Mouse (Mus musculus) brown adipose tissue, adult 24 weeks (tissue): ENCODE results near the gene Gm49450. TPM values are rescaled to one million over a fixed set of nuclear protein-coding genes. Genes with fewer than 3 reads are reported as not detected.
"Not testable (repeated sequence)": the region's sequence is repeated elsewhere in the genome, so short reads cannot be mapped to it uniquely, and the experiment has no call there.

Source experiments
- H3K27ac ChIP-seq: fragments of 200-500 bp; replicated peaks from 2 replicates; pipeline ENCODE4 v1.5.1; 2012; ENCODE audit warnings: low read depth, mild to moderate bottlenecking, low read length
- H3K4me1 ChIP-seq: fragments of 200-500 bp; 2 replicates; pipeline ENCODE4 v1.6.1; 2012; ENCODE audit warnings: low read length, mixed read lengths; ENCODE audit not compliant: control insufficient read depth, insufficient read depth, insufficient read length
- H3K4me3 ChIP-seq: fragments of 200-500 bp; 2 replicates; pipeline ENCODE4 v1.5.1; 2012; ENCODE audit warnings: low read depth, mild to moderate bottlenecking, low read length, moderate library complexity; ENCODE audit not compliant: insufficient read depth
- polyA plus RNA-seq: library from polyadenylated mRNA; stranded (reverse); fragments of >200 nt; gene quantifications from 2 replicates; pipeline ENCODE4 v1.2.4, GENCODE M21; 2012; ENCODE audit not compliant: missing spikeins, insufficient read depth, insufficient read length

The Gm49450 gene
- polyA plus RNA-seq, 1 experiment, result not detected

DNA sequence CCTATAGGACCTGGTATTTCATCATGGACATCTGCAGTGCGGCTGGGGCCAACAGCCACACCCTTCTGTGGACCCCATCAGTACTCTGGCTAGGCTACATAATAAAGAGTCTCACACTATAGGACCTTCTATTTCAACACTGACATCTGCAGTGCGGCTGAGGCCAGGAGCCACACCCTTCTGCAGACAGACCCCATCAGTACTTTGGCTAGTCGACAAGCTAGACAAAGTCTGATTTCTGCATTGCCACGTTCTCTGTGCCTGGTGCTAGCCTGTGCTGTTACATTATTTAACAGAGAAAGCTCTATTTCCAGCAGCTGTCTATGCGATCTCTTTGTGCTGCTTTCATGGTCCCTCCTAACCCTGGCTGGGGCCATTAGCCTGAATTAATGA lies 1.3 kb downstream of the Gm49450 start:
- no peak overlapping the region for H3K27ac ChIP-seq
- H3K4me3 ChIP-seq, result peak overlapping the region; percentile 47
- peaks cover 3% of the 10 kb centered on the region; the same call in 1 of the 2 replicates for H3K4me1 ChIP-seq

DNA sequence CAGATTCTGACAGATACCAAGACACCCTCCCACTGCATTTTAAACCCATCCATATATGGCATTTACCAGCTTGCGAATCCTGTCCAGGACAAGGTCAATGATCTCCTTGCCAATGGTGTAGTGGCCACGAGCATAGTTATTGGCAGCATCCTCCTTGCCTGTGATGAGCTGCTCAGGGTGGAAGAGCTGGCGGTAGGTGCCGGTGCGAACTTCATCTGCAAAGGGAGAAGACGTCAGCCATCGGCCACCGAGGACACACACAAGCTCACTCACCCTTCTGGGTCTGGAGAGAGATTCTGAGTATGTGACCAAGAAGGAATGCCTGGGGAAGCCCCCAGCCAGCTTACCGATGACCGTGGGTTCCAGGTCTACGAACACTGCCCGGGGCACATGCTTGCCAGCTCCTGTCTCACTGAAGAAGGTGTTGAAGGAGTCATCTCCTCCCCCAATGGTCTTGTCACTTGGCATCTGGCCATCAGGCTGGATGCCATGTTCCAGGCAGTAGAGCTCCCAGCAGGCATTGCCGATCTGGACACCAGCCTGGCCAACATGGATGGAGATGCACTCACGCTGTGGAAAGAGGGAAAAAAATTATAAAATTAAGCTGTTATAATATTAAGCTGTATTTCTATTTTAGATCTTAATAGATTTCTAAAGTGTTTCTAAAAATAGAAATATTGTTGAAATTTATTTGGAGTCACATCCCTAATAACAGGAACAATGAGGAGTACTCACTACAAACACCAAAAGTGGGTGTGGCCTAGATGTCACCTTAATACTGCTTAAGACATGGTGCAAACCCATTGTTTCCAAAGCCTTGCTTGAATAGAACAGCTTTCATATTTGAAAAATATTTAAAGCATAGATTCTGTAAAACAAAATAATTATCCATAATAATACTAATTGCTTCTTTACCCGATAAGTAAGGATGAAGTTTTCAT lies 2.0 kb downstream of the Gm49450 start:
- H3K4me3 ChIP-seq, result peak overlapping the region; percentile 47
- not testable (repeated sequence) for H3K4me1 ChIP-seq, H3K27ac ChIP-seq

DNA sequence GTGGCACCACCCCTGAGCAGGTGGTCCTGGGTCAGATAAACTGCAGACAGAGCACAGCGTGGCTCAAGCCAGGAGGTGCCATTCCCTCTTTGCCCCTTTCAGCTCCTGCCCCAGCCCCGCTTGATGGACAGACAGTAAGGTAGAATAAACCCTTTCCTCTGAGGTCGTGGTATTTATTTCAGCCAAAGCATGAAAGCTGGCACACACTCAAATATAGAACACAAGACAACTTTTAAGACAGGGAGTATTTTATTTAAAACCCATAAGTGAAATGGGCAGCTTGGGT lies 3.8 kb downstream of the Gm49450 start:
- Histone ChIP-seq H3K4me3 (no peak overlapping the region), H3K4me1 (peaks cover 3% of the 10 kb centered on the region; the same call in 1 of the 2 replicates), H3K27ac (no peak overlapping the region)

DNA sequence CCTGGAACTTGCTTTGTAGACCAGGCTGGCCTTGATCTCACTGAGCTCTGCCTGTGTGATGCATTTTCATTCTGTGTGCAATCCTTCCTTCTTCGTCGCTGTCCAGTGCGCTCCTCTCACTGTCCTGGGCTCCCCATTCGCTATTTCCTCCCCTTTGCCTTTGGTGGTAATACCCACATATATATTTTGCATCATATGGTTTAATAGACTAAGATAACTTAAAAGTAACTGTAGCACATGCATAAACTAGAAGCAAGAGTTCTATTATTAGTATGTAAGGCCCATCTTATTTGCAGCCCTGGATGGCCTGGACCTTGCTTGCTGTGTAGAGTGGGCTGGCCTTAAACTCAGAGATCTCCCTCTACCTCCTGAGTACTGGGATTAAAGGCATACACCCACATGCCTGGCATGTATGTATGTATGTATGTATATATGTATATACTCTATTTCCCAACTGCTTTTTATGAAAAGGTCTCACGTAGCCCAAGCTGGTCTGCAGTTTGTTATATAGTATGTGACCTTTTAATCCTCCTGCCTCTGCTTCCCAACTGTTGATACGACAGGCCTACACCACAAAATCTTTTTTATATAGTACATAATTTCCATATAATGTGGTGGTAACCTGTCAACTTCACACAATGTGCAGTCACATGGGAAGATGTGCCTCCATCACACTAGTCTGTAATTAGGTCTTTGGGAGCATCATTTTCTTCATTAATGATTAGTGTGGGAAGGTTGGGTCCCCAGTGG lies 4.3 kb downstream of the Gm49450 start:
- Histone ChIP-seq H3K27ac (no peak overlapping the region), H3K4me1 (peaks cover 3% of the 10 kb centered on the region; the same call in 1 of the 2 replicates), H3K4me3 (no peak overlapping the region)

DNA sequence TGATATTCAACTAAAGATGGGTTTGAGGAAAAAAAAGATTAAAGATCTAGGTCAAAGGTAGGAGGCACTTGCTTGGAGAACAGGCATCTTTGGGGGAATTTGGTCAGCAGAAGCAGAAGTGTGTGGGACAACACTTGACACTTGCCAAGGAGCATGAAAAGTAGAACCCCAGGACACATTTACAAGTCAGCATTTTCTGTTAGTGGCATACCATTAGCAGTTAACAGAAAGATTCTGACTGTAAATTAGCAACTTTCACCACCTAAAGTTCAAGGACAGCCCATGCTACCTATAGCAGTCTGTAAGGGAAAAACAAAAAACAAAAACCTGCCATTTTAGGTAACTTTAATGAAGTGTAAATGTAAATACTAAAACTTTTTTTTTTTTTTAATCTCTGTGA lies 5.0 kb downstream of the Gm49450 start:
- H3K4me1 ChIP-seq, result peaks cover 3% of the 10 kb centered on the region; the same call in 1 of the 2 replicates
- H3K27ac ChIP-seq, result no peak overlapping the region
- H3K4me3 ChIP-seq, result no peak overlapping the region

DNA sequence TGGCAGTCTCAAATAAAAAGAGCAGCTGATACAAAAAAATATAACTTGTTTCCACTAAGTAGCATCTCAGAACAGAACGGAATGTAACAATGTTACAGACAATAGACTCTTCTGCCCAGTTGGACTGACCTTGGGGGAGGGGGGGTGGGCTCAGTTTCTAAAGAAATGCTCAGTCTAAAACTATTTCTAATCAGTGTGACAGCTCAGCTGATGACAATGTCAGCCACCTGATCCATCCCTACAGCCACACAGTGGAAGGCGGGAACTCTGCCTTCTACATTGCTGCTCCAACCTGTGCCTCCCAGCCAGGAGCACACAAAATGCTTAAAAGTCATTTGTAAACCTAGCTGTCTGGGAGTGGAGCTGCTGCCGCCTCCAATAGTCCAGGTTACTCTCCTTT lies 5.5 kb downstream of the Gm49450 start:
- H3K27ac ChIP-seq, result no peak overlapping the region
- H3K4me3 ChIP-seq, result no peak overlapping the region
- H3K4me1 ChIP-seq, result peaks cover 3% of the 10 kb centered on the region; the same call in 1 of the 2 replicates

DNA sequence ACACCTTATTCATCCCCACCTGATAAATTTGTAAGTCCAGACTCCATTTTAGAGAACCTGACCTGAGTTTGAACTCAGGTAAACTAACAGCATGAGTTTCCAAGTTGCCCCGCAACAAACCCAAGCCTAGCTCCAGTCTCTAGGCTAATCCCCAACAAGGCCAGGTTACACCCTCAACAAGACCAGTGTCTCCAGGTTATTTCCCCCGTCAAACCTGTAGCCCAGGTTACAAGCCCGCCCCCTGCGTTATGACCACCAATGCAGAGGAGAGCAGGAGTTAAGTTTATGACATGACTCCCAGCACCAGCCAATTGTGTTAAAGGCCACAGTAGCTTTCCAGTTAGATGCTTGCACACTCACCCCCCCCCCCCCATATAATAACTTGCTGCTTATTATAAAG lies 10.2 kb downstream of the Gm49450 start:
- Histone ChIP-seq H3K4me1 (no peaks in the 10 kb centered on the region), H3K27ac (no peak overlapping the region), H3K4me3 (no peak overlapping the region)

DNA sequence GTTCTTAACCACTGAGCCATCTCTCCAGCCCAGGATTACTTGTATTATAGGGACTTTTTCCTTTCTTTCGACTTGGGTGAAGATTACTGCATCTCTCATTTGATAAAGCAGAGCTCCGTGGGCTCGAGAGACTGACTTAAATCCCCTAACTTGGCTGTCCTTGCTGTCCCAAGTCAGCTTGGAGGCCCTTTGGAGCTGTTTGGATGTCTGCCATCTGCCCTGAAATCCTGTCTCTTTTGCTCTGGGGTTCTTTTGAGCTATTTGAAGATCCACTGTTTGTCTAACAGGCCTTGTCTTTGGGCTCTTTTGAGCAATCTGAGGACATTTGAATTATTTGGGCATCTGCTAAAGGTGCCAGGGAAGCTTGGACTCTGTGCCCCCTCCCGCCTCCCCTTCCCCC lies 11.3 kb downstream of the Gm49450 start:
- Histone ChIP-seq H3K27ac (no peak overlapping the region), H3K4me3 (no peak overlapping the region), H3K4me1 (no peaks in the 10 kb centered on the region)

DNA sequence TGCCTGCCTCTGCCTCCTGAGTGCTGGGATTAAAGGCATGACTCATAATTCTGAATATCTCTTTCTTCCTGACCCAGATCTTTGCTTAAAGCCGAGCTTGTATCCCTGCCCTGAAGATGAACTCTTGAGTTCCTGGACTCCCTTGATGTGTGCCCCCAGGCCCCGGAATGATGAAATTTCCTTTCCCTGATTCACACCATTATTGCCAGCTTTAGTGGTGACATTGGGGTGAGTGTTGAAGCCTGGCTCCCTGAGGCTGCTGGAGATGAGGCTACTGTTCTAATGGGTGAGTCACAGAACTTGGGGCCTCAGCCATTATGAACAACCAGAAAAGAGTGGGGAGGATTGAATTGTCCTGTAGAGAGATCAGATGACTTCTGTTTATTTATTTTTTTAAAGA lies 11.8 kb downstream of the Gm49450 start:
- Histone ChIP-seq H3K4me3 (no peak overlapping the region), H3K4me1 (no peaks in the 10 kb centered on the region), H3K27ac (no peak overlapping the region)

DNA sequence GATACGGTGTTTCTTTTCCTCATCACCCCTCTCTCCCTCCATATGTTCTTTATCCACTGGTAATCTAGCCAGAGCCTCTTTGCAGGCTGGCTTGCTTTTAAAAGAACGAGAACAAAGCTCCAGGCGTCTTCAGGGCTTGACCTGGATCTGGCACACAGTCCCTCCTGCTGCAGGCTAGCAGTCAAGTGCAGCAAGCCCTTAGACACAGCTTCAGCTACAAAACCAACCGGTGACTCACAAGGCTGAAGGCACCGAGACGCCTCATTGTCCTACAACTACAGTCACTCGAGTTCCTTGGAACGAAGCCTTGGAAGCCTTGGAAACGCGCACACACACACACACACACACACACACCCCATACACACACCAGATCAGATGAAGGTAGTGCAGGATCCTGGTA lies 12.5 kb downstream of the Gm49450 start:
- no peak overlapping the region for H3K27ac ChIP-seq
- H3K4me3 ChIP-seq, result no peak overlapping the region

DNA sequence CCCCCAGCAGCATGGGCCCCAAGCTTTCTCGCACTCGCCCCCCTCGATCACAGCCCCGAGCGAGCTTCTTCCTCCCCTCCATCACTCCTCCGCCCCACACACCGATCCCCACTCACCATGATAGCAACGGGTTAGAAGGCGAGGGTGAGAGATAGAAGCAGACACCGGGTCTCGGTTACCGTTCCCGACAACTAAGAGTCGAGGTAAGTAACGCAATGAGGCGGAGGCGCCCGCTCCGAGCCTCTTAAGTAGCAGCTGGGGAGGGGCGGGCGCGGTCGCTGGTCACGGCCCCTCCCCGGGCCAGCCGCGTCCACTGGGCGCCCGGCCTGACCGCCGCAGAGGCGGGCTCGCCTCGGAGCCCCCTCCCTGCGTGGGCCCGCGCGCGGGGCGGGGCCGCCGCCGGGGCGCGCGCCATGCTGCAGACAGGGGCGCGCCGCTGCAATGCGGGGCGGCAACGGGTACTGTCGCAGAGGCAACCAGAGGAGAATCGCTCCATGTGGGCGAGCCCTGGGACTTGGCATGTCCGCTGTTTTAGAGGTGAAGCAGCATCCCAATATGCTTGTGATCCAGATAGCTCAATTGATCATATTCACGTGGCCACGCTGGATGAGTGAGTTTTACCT lies 19.0 kb downstream of the Gm49450 start, which contains the start of gene Tuba1b:
Tuba1b (minus strand) TSS at position 349 of the 623 bp plus-strand sequence.
- H3K4me1 ChIP-seq, result peaks cover 3% of the 10 kb centered on the region
- H3K27ac ChIP-seq, result peak within 1 kb of the TSS; percentile 78
- H3K4me3 ChIP-seq, result peak within 1 kb of the TSS; percentile 94

More for the DNA sequence above, 12.5 kb downstream of the Gm49450 start:
- no peaks in the 10 kb centered on the region for H3K4me1 ChIP-seq

DNA sequence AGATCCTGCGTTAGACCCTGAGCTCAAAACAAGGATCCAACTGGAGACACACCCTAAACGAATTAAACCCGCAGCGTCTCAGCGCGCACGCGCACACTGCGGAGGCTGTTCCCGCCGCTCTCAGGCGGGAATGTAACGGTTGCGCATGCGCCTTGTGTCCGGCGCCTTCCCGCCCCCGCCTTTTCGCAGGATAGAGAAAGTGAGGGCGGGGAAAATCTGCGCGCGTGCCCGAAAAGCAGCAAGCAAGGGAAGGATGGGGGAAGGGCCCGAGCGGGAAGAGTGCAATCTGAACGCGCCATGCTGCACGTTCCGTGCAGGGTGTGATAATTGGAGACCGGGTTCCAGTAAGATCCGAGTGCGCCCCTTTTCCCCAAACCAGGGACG lies 19.5 kb downstream of the Gm49450 start:
- Histone ChIP-seq H3K27ac (peak overlapping the region; percentile 78), H3K4me1 (peaks cover 3% of the 10 kb centered on the region), H3K4me3 (peak overlapping the region; percentile 94)

DNA sequence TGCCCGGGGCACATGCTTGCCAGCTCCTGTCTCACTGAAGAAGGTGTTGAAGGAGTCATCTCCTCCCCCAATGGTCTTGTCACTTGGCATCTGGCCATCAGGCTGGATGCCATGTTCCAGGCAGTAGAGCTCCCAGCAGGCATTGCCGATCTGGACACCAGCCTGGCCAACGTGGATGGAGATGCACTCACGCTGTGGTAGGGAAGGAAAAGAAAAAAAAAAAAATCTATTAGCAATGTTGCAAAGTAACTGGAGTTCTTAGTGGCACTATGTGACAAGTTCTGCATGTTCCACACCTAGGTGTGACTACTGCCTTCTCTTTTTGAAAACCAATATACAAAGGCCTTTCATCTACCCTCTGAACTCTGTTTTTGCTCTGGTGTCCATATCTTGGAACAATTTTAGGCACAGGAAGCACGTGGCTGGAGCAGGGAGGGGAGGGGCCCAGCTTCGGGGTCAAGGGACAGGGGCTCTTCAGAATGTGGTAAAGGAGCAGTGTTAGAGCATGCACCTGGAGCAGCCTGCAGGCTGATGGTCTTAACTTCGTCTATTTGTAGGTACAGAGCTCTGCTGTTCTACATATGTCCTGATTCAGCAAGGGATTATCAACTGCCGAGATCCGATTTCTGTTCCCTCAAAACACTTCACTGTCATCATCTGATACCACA lies 20.2 kb downstream of the Gm49450 start:
- Histone ChIP-seq H3K4me3 (peak overlapping the region; percentile 94), H3K27ac (peak overlapping the region; percentile 23; the same call in 1 of the 2 replicates)
- H3K4me1 ChIP-seq, result not testable (repeated sequence)

DNA sequence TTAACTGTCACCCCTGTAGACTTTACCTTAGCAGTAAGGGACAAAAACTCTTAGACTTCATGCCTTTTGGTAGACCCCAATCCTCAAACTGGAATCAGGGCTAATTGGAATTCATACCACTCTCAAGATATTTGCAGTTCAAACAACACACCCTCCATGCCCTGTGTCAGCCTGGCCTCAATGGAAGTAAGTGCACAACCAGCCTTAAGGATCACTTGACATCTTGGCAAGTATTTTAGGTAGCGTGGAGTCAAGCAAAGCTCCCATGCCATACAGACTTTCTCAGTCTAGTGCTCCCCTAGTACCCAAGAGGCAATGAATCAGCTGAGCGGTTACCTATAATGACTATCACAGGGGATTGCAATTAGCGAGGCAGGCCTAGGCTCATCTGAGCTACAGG lies 22.4 kb downstream of the Gm49450 start:
- no peak overlapping the region for H3K4me3 ChIP-seq
- H3K27ac ChIP-seq, result no peak overlapping the region
- peaks cover 3% of the 10 kb centered on the region for H3K4me1 ChIP-seq
